Mouse (Mus musculus): ENCODE measurements around the gene Shc4. TPM values are rescaled to one million over a fixed set of nuclear protein-coding genes. Genes with fewer than 3 reads are reported as not detected.

Shc4 gene
- total RNA-seq, 1 experiment = 1.1 TPM

DNA sequence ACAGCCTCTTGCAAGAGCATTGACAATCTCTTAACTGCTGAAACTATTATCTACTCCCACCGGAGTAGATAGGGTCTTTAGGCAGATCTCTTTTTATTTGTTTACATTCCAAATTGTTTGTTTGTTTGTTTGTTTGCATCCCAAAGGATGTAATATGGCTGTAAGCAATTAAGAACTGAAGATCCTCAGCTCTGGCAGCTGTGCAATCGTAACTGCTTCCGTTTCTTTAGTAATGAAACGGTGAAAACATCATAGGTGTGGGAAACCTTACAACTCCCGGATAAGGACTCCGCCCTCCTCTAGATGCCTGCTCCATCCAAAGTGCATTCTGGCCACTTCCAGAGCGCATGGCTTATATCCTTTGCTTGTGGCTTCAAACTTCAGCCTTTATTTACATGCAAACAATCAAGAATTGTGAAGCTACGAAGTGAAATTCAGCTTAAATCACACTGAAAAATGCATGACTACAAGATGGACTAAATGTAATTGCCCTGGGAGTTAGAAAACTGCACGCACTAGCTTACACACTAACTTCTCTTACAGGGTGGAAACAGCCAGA lies 99.7 kb downstream of the Shc4 start:
- TF ChIP-seq HCFC1 (IDR thresholded peaks at IDR 0.05; ENCODE audit: borderline replicate concordance, insufficient read depth, low read length) (no peak), CHD2 (IDR thresholded peaks at IDR 0.05; ENCODE audit: low read depth, low read length) (no peak), ZNF384 (IDR thresholded peaks at IDR 0.05; ENCODE audit: low read depth, low read length) (no peak), MAFK (IDR thresholded peaks at IDR 0.05; ENCODE audit: insufficient read depth, low read depth, low read length) (no peak), ZC3H11A (IDR thresholded peaks at IDR 0.05; ENCODE audit: borderline replicate concordance, low read depth, low read length) (no peak)
- peak overlapping the region; percentile 89 for H3K9ac ChIP-seq (ENCODE audit: insufficient read depth, low read depth, low read length, poor library complexity, severe bottlenecking)
- peaks cover 12% of the 10 kb centered on the region for H3K36me3 ChIP-seq (ENCODE audit: control insufficient read depth, insufficient read depth, low read length, poor library complexity, severe bottlenecking)
- H3K27ac ChIP-seq (ENCODE audit: insufficient read depth, low read depth, low read length, poor library complexity, severe bottlenecking) = no peak overlapping the region
- H3K4me3 ChIP-seq (ENCODE audit: insufficient read depth in 1 of 2, low read depth in 1 of 2, low read length in 2 of 2, poor library complexity in 1 of 2, severe bottlenecking in 1 of 2) = peak overlapping the region; percentile 84 to 88
- 0 out of 4 replicates have a peak, but pooled peaks cover 0 to 2% of the 10 kb centered on the region in 2 experiments for H3K4me1 ChIP-seq (ENCODE audit: control insufficient read depth in 2 of 2, insufficient read depth in 2 of 2, low read length in 2 of 2, poor library complexity in 1 of 2)
- in situ Hi-C loops (cut with MboI; ENCODE audit: low sequenced_read_pairs in 2 of 2, unreplicated experiment in 2 of 2) = no loop called here
- no peaks in the 10 kb centered on the region for H3K9me3 ChIP-seq (ENCODE audit: control insufficient read depth, insufficient read depth, low read depth, low read length)
- DNase-seq (ENCODE audit: low read depth, low spot score) = peak; percentile 22

DNA sequence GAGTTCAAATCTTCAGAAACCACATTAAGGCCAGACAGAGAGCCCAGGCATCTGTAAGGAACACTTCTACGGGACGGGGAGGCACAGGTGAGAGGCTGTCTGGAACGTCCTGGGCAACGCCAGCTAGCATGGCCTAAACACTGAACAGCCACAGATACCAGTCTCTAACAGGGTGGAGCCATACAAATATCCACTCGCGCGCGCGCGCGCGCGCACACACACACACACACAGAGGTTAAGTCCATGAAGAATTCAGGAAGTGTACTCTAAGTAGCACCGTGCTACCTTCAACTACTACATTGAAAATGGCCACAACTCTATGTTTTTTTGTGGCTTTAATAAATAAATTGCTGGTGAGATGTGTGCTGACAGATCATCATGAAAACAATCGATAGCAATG lies 100.7 kb downstream of the Shc4 start:
- H3K4me1 ChIP-seq (ENCODE audit: control insufficient read depth in 2 of 2, insufficient read depth in 2 of 2, low read length in 2 of 2, poor library complexity in 1 of 2) = 0 out of 4 replicates have a peak, but pooled peaks cover 0 to 2% of the 10 kb centered on the region in 2 experiments
- H3K9ac ChIP-seq (ENCODE audit: insufficient read depth, low read depth, low read length, poor library complexity, severe bottlenecking) = no peak overlapping the region
- no peak overlapping the region for H3K4me3 ChIP-seq (ENCODE audit: insufficient read depth in 1 of 2, low read depth in 1 of 2, low read length in 2 of 2, poor library complexity in 1 of 2, severe bottlenecking in 1 of 2)
- no peak overlapping the region for H3K27ac ChIP-seq (ENCODE audit: insufficient read depth, low read depth, low read length, poor library complexity, severe bottlenecking)
- peaks cover 17% of the 10 kb centered on the region for H3K36me3 ChIP-seq (ENCODE audit: control insufficient read depth, insufficient read depth, low read length, poor library complexity, severe bottlenecking)
- no peaks in the 10 kb centered on the region for H3K9me3 ChIP-seq (ENCODE audit: control insufficient read depth, insufficient read depth, low read depth, low read length)
- no peak for DNase-seq (ENCODE audit: low read depth, low spot score)
- no peak for TF ChIP-seq ZC3H11A (IDR thresholded peaks at IDR 0.05; ENCODE audit: borderline replicate concordance, low read depth, low read length)
- TF ChIP-seq ZNF384 (IDR thresholded peaks at IDR 0.05; ENCODE audit: low read depth, low read length) = no peak
- no peak for TF ChIP-seq MAFK (IDR thresholded peaks at IDR 0.05; ENCODE audit: insufficient read depth, low read depth, low read length)
- TF ChIP-seq HCFC1 (IDR thresholded peaks at IDR 0.05; ENCODE audit: borderline replicate concordance, insufficient read depth, low read length) = no peak
- TF ChIP-seq CHD2 (IDR thresholded peaks at IDR 0.05; ENCODE audit: low read depth, low read length) = no peak
- in situ Hi-C loops (cut with MboI; ENCODE audit: low sequenced_read_pairs in 2 of 2, unreplicated experiment in 2 of 2) = no loop called here

GRCm38 (mm10) chr2:125620213-125620907 lies 103.6 kb downstream of the Shc4 start:
- Histone ChIP-seq H3K36me3 (ENCODE audit: control insufficient read depth, insufficient read depth, low read length, poor library complexity, severe bottlenecking) (peaks cover 33% of the 10 kb centered on the region), H3K9ac (ENCODE audit: insufficient read depth, low read depth, low read length, poor library complexity, severe bottlenecking) (no peak overlapping the region)

GRCm38 (mm10) chr2:125615858-125616424 lies 108.0 kb downstream of the Shc4 start:
- TF ChIP-seq HCFC1 (IDR thresholded peaks at IDR 0.05; ENCODE audit: borderline replicate concordance, insufficient read depth, low read length) = no peak
- DNase-seq (ENCODE audit: low read depth, low spot score) = no peak
- Histone ChIP-seq H3K27ac (ENCODE audit: insufficient read depth, low read depth, low read length, poor library complexity, severe bottlenecking) (no peak overlapping the region), H3K9me3 (ENCODE audit: control insufficient read depth, insufficient read depth, low read depth, low read length) (no peaks in the 10 kb centered on the region), H3K9ac (ENCODE audit: insufficient read depth, low read depth, low read length, poor library complexity, severe bottlenecking) (no peak overlapping the region), H3K4me1 (ENCODE audit: control insufficient read depth in 2 of 2, insufficient read depth in 2 of 2, low read length in 2 of 2, poor library complexity in 1 of 2) (no peaks in the 10 kb centered on the region), H3K36me3 (ENCODE audit: control insufficient read depth, insufficient read depth, low read length, poor library complexity, severe bottlenecking) (peaks cover 51% of the 10 kb centered on the region), H3K4me3 (ENCODE audit: insufficient read depth in 1 of 2, low read depth in 1 of 2, low read length in 2 of 2, poor library complexity in 1 of 2, severe bottlenecking in 1 of 2) (no peak overlapping the region)
- in situ Hi-C loops (cut with MboI; ENCODE audit: low sequenced_read_pairs in 2 of 2, unreplicated experiment in 2 of 2) = no loop called here

More at GRCm38 (mm10) chr2:125620213-125620907, 103.6 kb downstream of the Shc4 start:
- Histone ChIP-seq H3K9me3 (ENCODE audit: control insufficient read depth, insufficient read depth, low read depth, low read length) (no peaks in the 10 kb centered on the region), H3K4me3 (ENCODE audit: insufficient read depth in 1 of 2, low read depth in 1 of 2, low read length in 2 of 2, poor library complexity in 1 of 2, severe bottlenecking in 1 of 2) (no peak overlapping the region), H3K4me1 (ENCODE audit: control insufficient read depth in 2 of 2, insufficient read depth in 2 of 2, low read length in 2 of 2, poor library complexity in 1 of 2) (0 out of 4 replicates have a peak, but pooled peaks cover 0 to 2% of the 10 kb centered on the region in 2 experiments), H3K27ac (ENCODE audit: insufficient read depth, low read depth, low read length, poor library complexity, severe bottlenecking) (no peak overlapping the region)
- in situ Hi-C loops (cut with MboI; ENCODE audit: low sequenced_read_pairs in 2 of 2, unreplicated experiment in 2 of 2) = no loop called here
- TF ChIP-seq ZC3H11A (IDR thresholded peaks at IDR 0.05; ENCODE audit: borderline replicate concordance, low read depth, low read length) (no peak), MAFK (IDR thresholded peaks at IDR 0.05; ENCODE audit: insufficient read depth, low read depth, low read length) (no peak), HCFC1 (IDR thresholded peaks at IDR 0.05; ENCODE audit: borderline replicate concordance, insufficient read depth, low read length) (no peak), CHD2 (IDR thresholded peaks at IDR 0.05; ENCODE audit: low read depth, low read length) (no peak), ZNF384 (IDR thresholded peaks at IDR 0.05; ENCODE audit: low read depth, low read length) (no peak)
- no peak for DNase-seq (ENCODE audit: low read depth, low spot score)

All from ES-E14 (cell line).